Mouse (Mus musculus): ENCODE measurements around the gene Olfr297. TPM values are rescaled to one million over a fixed set of nuclear protein-coding genes. Genes with fewer than 3 reads are reported as not detected.

Olfr297 gene
- polyA plus RNA-seq (2012; rRNA removed), result not detected in 2 replicates

DNA sequence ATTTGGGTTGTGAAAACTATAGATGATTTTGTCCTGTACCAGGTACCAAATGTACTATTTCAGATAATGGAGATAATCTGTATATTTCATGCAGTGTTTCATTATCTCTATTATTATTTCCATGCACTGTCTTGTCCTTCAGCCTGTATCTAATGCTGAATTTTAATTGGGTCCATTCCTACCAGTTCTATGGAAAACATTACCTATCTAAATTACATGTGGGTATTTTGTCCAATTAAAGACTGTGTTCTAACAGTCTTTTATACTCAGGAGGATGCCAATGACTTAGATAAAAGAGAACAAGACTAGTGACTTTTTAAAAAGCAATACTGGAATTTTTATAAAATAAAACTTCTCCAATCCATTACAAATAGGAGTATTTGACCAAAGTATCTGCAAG, at the start of gene Olfr297:
Olfr297 (plus strand) TSS at position 301 of the 400 bp plus-strand sequence.
- H3K27me3 ChIP-seq (replicated peaks; ENCODE audit: control insufficient read depth, insufficient read depth, low read length), result no peaks in the 10 kb centered on the region
- H3K4me3 ChIP-seq (ENCODE audit: insufficient read depth, low read depth, low read length), result no peak within 1 kb of the TSS
- TF ChIP-seq CTCF (conservative IDR thresholded peaks at IDR 0.05; ENCODE audit: insufficient read depth, insufficient read length, low read depth, low read length), result no peak
- TF ChIP-seq POLR2A (IDR thresholded peaks at IDR 0.05; ENCODE audit: low read depth, low read length), result no peak
- no peak within 1 kb of the TSS for H3K27ac ChIP-seq (ENCODE audit: insufficient read depth, low read depth, low read length)
- H3K4me1 ChIP-seq (ENCODE audit: control insufficient read depth, insufficient read depth, low read length), result no peaks in the 10 kb centered on the region
- no peaks in the 10 kb centered on the region for H3K36me3 ChIP-seq (ENCODE audit: control insufficient read depth, insufficient read depth, low read length)
- no peak for DNase-seq

DNA sequence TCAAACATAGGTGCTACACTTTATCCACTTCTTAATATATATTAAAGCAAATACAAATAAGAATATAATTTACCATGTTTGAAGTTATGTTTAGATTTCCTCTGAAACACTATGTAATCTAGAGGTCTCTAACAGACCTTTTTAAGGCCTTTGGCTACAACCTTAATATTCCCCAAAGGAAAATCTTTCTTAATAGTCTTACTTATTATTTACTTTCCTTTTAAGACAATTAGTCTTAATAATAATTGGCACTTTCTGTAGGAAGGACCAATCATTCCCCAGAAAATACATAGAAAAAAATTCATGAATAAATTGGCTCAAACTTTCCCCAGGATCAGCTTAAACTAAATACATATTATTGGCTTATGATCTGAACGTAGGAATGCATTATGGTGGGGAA, 27.4 kb upstream of the Olfr297 start, which contains the start of gene Olfr298:
Olfr298 (minus strand) TSS at position 101 of the 400 bp plus-strand sequence.
- Histone ChIP-seq H3K4me1 (ENCODE audit: control insufficient read depth, insufficient read depth, low read length) (no peaks in the 10 kb centered on the region), H3K4me3 (ENCODE audit: insufficient read depth, low read depth, low read length) (no peak within 1 kb of the TSS), H3K27ac (ENCODE audit: insufficient read depth, low read depth, low read length) (no peak within 1 kb of the TSS), H3K27me3 (replicated peaks; ENCODE audit: control insufficient read depth, insufficient read depth, low read length) (no peaks in the 10 kb centered on the region), H3K36me3 (ENCODE audit: control insufficient read depth, insufficient read depth, low read length) (no peaks in the 10 kb centered on the region)
- DNase-seq, result no peak
- 83% methylated on average over 1 of the region's 1 CpGs for WGBS
- TF ChIP-seq CTCF (conservative IDR thresholded peaks at IDR 0.05; ENCODE audit: insufficient read depth, insufficient read length, low read depth, low read length) (no peak), POLR2A (IDR thresholded peaks at IDR 0.05; ENCODE audit: low read depth, low read length) (no peak)

Other genes with a start within 250 kb of the Olfr297 start
- gene Olfr310, start 242.8 kb upstream of the Olfr297 start, polyA plus RNA-seq (2012; rRNA removed), result not detected in 2 replicates
- not detected in 2 replicates for gene Olfr309, start 206.3 kb upstream of the Olfr297 start, polyA plus RNA-seq (2012; rRNA removed)
- gene Olfr308, start 194.3 kb upstream of the Olfr297 start, polyA plus RNA-seq (2012; rRNA removed), result not detected in 2 replicates
- gene Olfr307, start 182.4 kb upstream of the Olfr297 start, polyA plus RNA-seq (2012; rRNA removed), result not detected in 2 replicates
- gene Olfr305, start 153.0 kb upstream of the Olfr297 start, polyA plus RNA-seq (2012; rRNA removed), result not detected in 2 replicates
- not detected in 2 replicates for gene Olfr304, start 133.3 kb upstream of the Olfr297 start, polyA plus RNA-seq (2012; rRNA removed)
- gene Olfr303, start 122.2 kb upstream of the Olfr297 start, polyA plus RNA-seq (2012; rRNA removed), result not detected in 2 replicates
- gene Olfr301, start 116.1 kb upstream of the Olfr297 start, polyA plus RNA-seq (2012; rRNA removed), result not detected in 2 replicates
- not detected in 2 replicates for gene Olfr299, start 60.0 kb upstream of the Olfr297 start, polyA plus RNA-seq (2012; rRNA removed)
- not detected in 2 replicates for gene Olfr298, start 27.5 kb upstream of the Olfr297 start, polyA plus RNA-seq (2012; rRNA removed)
- gene Olfr295, start 63.9 kb downstream of the Olfr297 start, polyA plus RNA-seq (2012; rRNA removed), result not detected in 2 replicates
- gene Olfr294, start 96.7 kb downstream of the Olfr297 start, polyA plus RNA-seq (2012; rRNA removed), result not detected in 2 replicates
- not detected in 2 replicates for gene Olfr293, start 129.1 kb downstream of the Olfr297 start, polyA plus RNA-seq (2012; rRNA removed)
- not detected in 2 replicates for gene Olfr292, start 168.4 kb downstream of the Olfr297 start, polyA plus RNA-seq (2012; rRNA removed)

Measured in kidney, adult 2 months (tissue).